ENCODE assay signal across 17 mouse cellular contexts in the genomic region with DNA sequence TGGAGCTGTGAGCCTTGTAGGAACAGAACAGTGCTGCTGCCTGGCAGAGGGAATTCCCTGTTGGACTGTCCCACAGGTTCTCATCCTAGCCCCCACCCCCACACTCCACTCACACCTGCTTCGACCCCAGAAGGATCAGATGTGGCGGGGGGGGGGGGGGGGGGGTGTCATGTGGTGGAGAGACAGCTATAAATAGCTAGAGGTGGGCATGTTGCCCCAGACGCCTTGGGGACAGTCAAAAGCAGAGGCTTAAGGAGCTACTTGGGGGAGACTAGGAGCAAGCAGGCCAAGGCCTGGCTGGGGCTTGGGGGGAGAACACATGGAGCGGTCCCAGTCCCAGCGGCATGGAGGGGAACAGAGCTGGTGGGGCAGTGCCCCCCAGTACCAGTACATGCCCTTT. TPM values are rescaled to one million over a fixed set of nuclear protein-coding genes. Genes with fewer than 3 reads are reported as not detected.
DNase-seq lines count a peak whose midpoint lies in the region; ATAC-seq and TF ChIP-seq lines count a peak whose summit lies in the region.
"Had no signal": no experiment of that assay in that cellular context is flagged by ENCODE, and none has a peak within 500 bp of the region (broad histone marks: within the 10 kb centered on the region; RNA-seq: fewer than 3 reads in every experiment).

A gene (plus strand): TSS at position 238 of the 400 bp plus-strand sequence.

- TF ChIP-seq POLR2A in myocyte (IDR thresholded peaks at IDR 0.05; ENCODE audit: insufficient read length, low read depth) = no peak

- no peak within 1 kb of the TSS for H3K4me2 ChIP-seq in embryonic facial prominence, embryonic 11.5 days (ENCODE audit: low read depth, low read length)
- H3K4me2 ChIP-seq in intestine, embryonic 15.5 days (replicated peaks) = no peak within 1 kb of the TSS
- no peak within 1 kb of the TSS for H3K4me2 ChIP-seq in intestine, embryonic 16.5 days (ENCODE audit: low read depth, low read length)
- no peak within 1 kb of the TSS for H3K4me2 ChIP-seq in hindbrain, embryonic 13.5 days
- peak within 1 kb of the TSS; percentile 0 for H3K4me2 ChIP-seq in myocyte (ENCODE audit: low read depth)
- H3K4me2 ChIP-seq: limb, embryonic 12.5 days had no signal

- no peaks in the 10 kb centered on the region for H3K4me1 ChIP-seq in embryonic facial prominence, embryonic 11.5 days (ENCODE audit: control insufficient read depth, insufficient read depth, low read length)
- no peaks in the 10 kb centered on the region for H3K4me1 ChIP-seq in embryonic facial prominence, embryonic 10.5 days
- no peaks in the 10 kb centered on the region for H3K4me1 ChIP-seq in intestine, embryonic 15.5 days (replicated peaks)
- H3K4me1 ChIP-seq in intestine, embryonic 16.5 days (ENCODE audit: control insufficient read depth, insufficient read depth, low read length) = no peaks in the 10 kb centered on the region
- H3K4me1 ChIP-seq in hindbrain, embryonic 13.5 days (replicated peaks) = no peaks in the 10 kb centered on the region
- H3K4me1 ChIP-seq: limb, embryonic 12.5 days had no signal

- H3K4me3 ChIP-seq in embryonic facial prominence, embryonic 11.5 days (ENCODE audit: low read depth, low read length) = no peak within 1 kb of the TSS
- H3K4me3 ChIP-seq in embryonic facial prominence, embryonic 10.5 days = no peak within 1 kb of the TSS
- H3K4me3 ChIP-seq in intestine, embryonic 15.5 days (replicated peaks) = no peak within 1 kb of the TSS
- no peak within 1 kb of the TSS for H3K4me3 ChIP-seq in intestine, embryonic 16.5 days (ENCODE audit: low read length)
- H3K4me3 ChIP-seq in hindbrain, embryonic 13.5 days = no peak within 1 kb of the TSS
- no peak within 1 kb of the TSS for H3K4me3 ChIP-seq in myocyte
- H3K4me3 ChIP-seq in left cerebral cortex, adult 2 months = no peak within 1 kb of the TSS
- H3K4me3 ChIP-seq: limb, embryonic 12.5 days had no signal

- WGBS in embryonic facial prominence, embryonic 11.5 days = 66% methylated on average over 4 of the region's 5 CpGs
- 81% methylated on average over 4 of the region's 5 CpGs for WGBS in embryonic facial prominence, embryonic 10.5 days
- WGBS in intestine, embryonic 15.5 days = 69% methylated on average over 4 of the region's 5 CpGs
- WGBS in intestine, embryonic 16.5 days = 65% methylated on average over 5 of the region's 5 CpGs
- 85% methylated on average over 4 of the region's 5 CpGs for WGBS in hindbrain, embryonic 13.5 days

- no peak for TF ChIP-seq CTCF in left cerebral cortex, adult 2 months (IDR thresholded peaks at IDR 0.05)

- no peak for DNase-seq in embryonic facial prominence, embryonic 11.5 days (ENCODE audit: low spot score)
- no peak for DNase-seq in embryonic facial prominence, embryonic 10.5 days (ENCODE audit: low spot score)
- no peak for DNase-seq in left cerebral cortex, adult 2 months (ENCODE audit: extremely low spot score in 1 of 2, low spot score in 2 of 2)
- DNase-seq in liver = no peak
- DNase-seq: cerebellum, adult 9-10 months; heart, postnatal 14 days; kidney, adult 8-10 months; kidney, postnatal 4 days; liver, postnatal 0 days; lung, postnatal 4 days; right cerebral cortex, postnatal 25 days; thymus, adult 18-20 months had no signal

- H3K9me3 ChIP-seq in embryonic facial prominence, embryonic 11.5 days (replicated peaks; ENCODE audit: control insufficient read depth, low read length) = no peaks in the 10 kb centered on the region
- no peaks in the 10 kb centered on the region for H3K9me3 ChIP-seq in embryonic facial prominence, embryonic 10.5 days
- H3K9me3 ChIP-seq in intestine, embryonic 15.5 days = no peaks in the 10 kb centered on the region
- H3K9me3 ChIP-seq in intestine, embryonic 16.5 days (ENCODE audit: control insufficient read depth, low read length) = no peaks in the 10 kb centered on the region
- no peaks in the 10 kb centered on the region for H3K9me3 ChIP-seq in hindbrain, embryonic 13.5 days
- H3K9me3 ChIP-seq: limb, embryonic 12.5 days had no signal

- no peak within 1 kb of the TSS for H3ac ChIP-seq in myocyte (ENCODE audit: control insufficient read depth, insufficient read length)

- no peak within 1 kb of the TSS for H3K9ac ChIP-seq in embryonic facial prominence, embryonic 11.5 days (replicated peaks; ENCODE audit: low read length)
- no peak within 1 kb of the TSS for H3K9ac ChIP-seq in intestine, embryonic 15.5 days
- H3K9ac ChIP-seq in intestine, embryonic 16.5 days (ENCODE audit: low read depth, low read length) = no peak within 1 kb of the TSS
- H3K9ac ChIP-seq in hindbrain, embryonic 13.5 days = 0 out of 2 replicates have a peak within 1 kb of the TSS, but pooled peaks have one; percentile 35
- H3K9ac ChIP-seq: limb, embryonic 12.5 days; liver, postnatal 0 days had no signal

- intact Hi-C loops in left cerebral cortex, adult 2 months (cut with DNase I) = no loop called here

- H3K27ac ChIP-seq in embryonic facial prominence, embryonic 11.5 days (replicated peaks; ENCODE audit: low read depth, low read length) = no peak within 1 kb of the TSS
- H3K27ac ChIP-seq in embryonic facial prominence, embryonic 10.5 days (replicated peaks) = no peak within 1 kb of the TSS
- no peak within 1 kb of the TSS for H3K27ac ChIP-seq in intestine, embryonic 15.5 days
- H3K27ac ChIP-seq in intestine, embryonic 16.5 days (ENCODE audit: low read length) = no peak within 1 kb of the TSS
- no peak within 1 kb of the TSS for H3K27ac ChIP-seq in hindbrain, embryonic 13.5 days
- H3K27ac ChIP-seq in left cerebral cortex, adult 2 months = no peak within 1 kb of the TSS
- H3K27ac ChIP-seq: limb, embryonic 12.5 days had no signal

- H3K36me3 ChIP-seq in embryonic facial prominence, embryonic 11.5 days (replicated peaks; ENCODE audit: control insufficient read depth, insufficient read depth, low read depth, low read length) = peaks cover 3% of the 10 kb centered on the region
- H3K36me3 ChIP-seq in embryonic facial prominence, embryonic 10.5 days (replicated peaks) = peaks cover 67% of the 10 kb centered on the region
- peaks cover 4% of the 10 kb centered on the region; the same call in 1 of the 2 replicates for H3K36me3 ChIP-seq in intestine, embryonic 15.5 days
- H3K36me3 ChIP-seq in intestine, embryonic 16.5 days (ENCODE audit: control insufficient read depth, insufficient read depth, low read length) = peaks cover 4% of the 10 kb centered on the region; the same call in 1 of the 2 replicates
- H3K36me3 ChIP-seq in hindbrain, embryonic 13.5 days = peaks cover 70% of the 10 kb centered on the region
- H3K36me3 ChIP-seq in myocyte (ENCODE audit: control insufficient read depth, insufficient read depth) = peaks cover 13% of the 10 kb centered on the region

- ATAC-seq in embryonic facial prominence, embryonic 11.5 days (replicated peaks; ENCODE audit: insufficient number of reproducible peaks, low FRiP score, low TSS enrichment, low read depth) = peak; percentile 15; the same call in 1 of the 2 replicates
- peak; percentile 18; the same call in 1 of the 2 replicates for ATAC-seq in intestine, embryonic 15.5 days
- no peak for ATAC-seq in intestine, embryonic 16.5 days
- peak; percentile 43; the same call in 1 of the 2 replicates for ATAC-seq in hindbrain, embryonic 13.5 days (ENCODE audit: low FRiP score)
- ATAC-seq: liver, postnatal 0 days had no signal

- H3K79me2 ChIP-seq in myocyte (ENCODE audit: control insufficient read depth, insufficient read depth) = no peaks in the 10 kb centered on the region

- no peaks in the 10 kb centered on the region for H3K27me3 ChIP-seq in embryonic facial prominence, embryonic 11.5 days (ENCODE audit: control insufficient read depth, insufficient read depth, low read length)
- H3K27me3 ChIP-seq in embryonic facial prominence, embryonic 10.5 days (replicated peaks; ENCODE audit: low read depth, poor library complexity, severe bottlenecking) = no peaks in the 10 kb centered on the region
- no peaks in the 10 kb centered on the region for H3K27me3 ChIP-seq in intestine, embryonic 15.5 days (replicated peaks)
- no peaks in the 10 kb centered on the region for H3K27me3 ChIP-seq in intestine, embryonic 16.5 days (replicated peaks; ENCODE audit: control insufficient read depth, insufficient read depth, low read length)
- H3K27me3 ChIP-seq in hindbrain, embryonic 13.5 days = no peaks in the 10 kb centered on the region
- no peaks in the 10 kb centered on the region for H3K27me3 ChIP-seq in myocyte (ENCODE audit: control insufficient read depth, insufficient read depth, insufficient read length)
- H3K27me3 ChIP-seq: limb, embryonic 12.5 days had no signal

TF ChIP-seq in myocyte, 11 proteins besides CTCF, POLR2A, EP300 and RAD21:
- TF ChIP-seq MAX (IDR thresholded peaks at IDR 0.05; ENCODE audit: low read depth) (no peak), MYOD1 (IDR thresholded peaks at IDR 0.05; ENCODE audit: control insufficient read depth in 1 of 3, insufficient read length in 2 of 3, low read depth in 2 of 3) (peak in 1 of 3 experiments; percentile 31)

RNA-seq across cellular contexts. Expression of the gene that starts here (rescaled TPM):
- polyA plus RNA-seq in embryonic facial prominence, embryonic 11.5 days (2014; fragmentation: Nextera tagmentation; extraction: Ambion mirVana) = 0.75 and 1.0 TPM in 2 replicates
- 0.80 and 1.1 TPM in 2 replicates for polyA plus RNA-seq in embryonic facial prominence, embryonic 10.5 days (2016; fragmentation: Nextera tagmentation; extraction: Ambion mirVana)
- polyA plus RNA-seq in intestine, embryonic 15.5 days (2015; fragmentation: Nextera tagmentation; extraction: Ambion mirVana) = 0.13 and 0.20 TPM in 2 replicates
- polyA plus RNA-seq in intestine, embryonic 16.5 days (2015; fragmentation: Nextera tagmentation; extraction: Ambion mirVana) = 0.20 and 0.23 TPM in 2 replicates
- 1.5 and 1.6 TPM in 2 replicates for polyA plus RNA-seq in hindbrain, embryonic 13.5 days (2015; fragmentation: Nextera tagmentation; extraction: Ambion mirVana)
- 0.90 TPM for polyA plus RNA-seq in myocyte (2012; fragmentation: generic; extraction: Trizol)
- 1 to 10 TPM; 5.3 to 6.4 TPM for total RNA-seq in left cerebral cortex, adult 2 months (2021)
- polyA plus RNA-seq: liver, postnatal 0 days had no signal

Comparison
In these comparisons a context has a peak if more than half of its experiments do, and no peak if none do; other contexts are left out.
1. Peak in ATAC-seq in intestine, embryonic 15.5 days; RNA of the gene not detected or under 1 TPM.